Mouse (Mus musculus) ovary, postnatal 14 days (tissue): ENCODE measurements around the gene Acox3.
A peak's percentile ranks its signal among the peaks of the same experiment; 100 is the strongest.

Source experiments
- DNase-seq: peaks from one replicate; pipeline ENCODE4 v3.0.0; 2022; ENCODE audit warnings: low spot score

The Acox3 gene

GRCm38 (mm10) chr5:35611170-35611569 is 28.3 kb downstream of the Acox3 start:
- DNase-seq = no peak

- DNase-seq = no peak
These were observed 29.1 kb downstream of the Acox3 start for GRCm38 (mm10) chr5:35611900-35612299.

- no peak for DNase-seq
These were observed 29.9 kb downstream of the Acox3 start for GRCm38 (mm10) chr5:35612722-35613121.

- no peak for DNase-seq
These were observed 34.1 kb downstream of the Acox3 start for GRCm38 (mm10) chr5:35616943-35617342.

- DNase-seq = no peak
These were observed 38.3 kb downstream of the Acox3 start for GRCm38 (mm10) chr5:35621114-35621513.

- no peak for DNase-seq
These were observed 41.0 kb downstream of the Acox3 start for GRCm38 (mm10) chr5:35623831-35624230.

GRCm38 (mm10) chr5:35624751-35625239 is 42.0 kb downstream of the Acox3 start:
- DNase-seq = peak; percentile 64

GRCm38 (mm10) chr5:35626408-35626807 is 43.6 kb downstream of the Acox3 start:
- no peak for DNase-seq

GRCm38 (mm10) chr5:35627307-35627840 is 44.5 kb downstream of the Acox3 start:
- DNase-seq = no peak

GRCm38 (mm10) chr5:35628685-35629084 is 45.8 kb downstream of the Acox3 start:
- DNase-seq = peak; percentile 54

- no peak for DNase-seq
These were observed 46.5 kb downstream of the Acox3 start for GRCm38 (mm10) chr5:35629333-35629732.

GRCm38 (mm10) chr5:35630706-35631105 is 47.9 kb downstream of the Acox3 start:
- DNase-seq = no peak

- DNase-seq = no peak
These were observed 48.4 kb downstream of the Acox3 start for GRCm38 (mm10) chr5:35631224-35631623.

- no peak for DNase-seq
These were observed 48.9 kb downstream of the Acox3 start for GRCm38 (mm10) chr5:35631755-35632154.

GRCm38 (mm10) chr5:35632841-35633240 is 50.0 kb downstream of the Acox3 start:
- DNase-seq = no peak

- DNase-seq = no peak
These were observed 53.2 kb downstream of the Acox3 start for GRCm38 (mm10) chr5:35636016-35636415.

- no peak for DNase-seq
These were observed 59.2 kb downstream of the Acox3 start for GRCm38 (mm10) chr5:35641961-35642584.

- DNase-seq = no peak
These were observed 60.7 kb downstream of the Acox3 start for GRCm38 (mm10) chr5:35643401-35644048.

GRCm38 (mm10) chr5:35644082-35644481 is 61.2 kb downstream of the Acox3 start:
- DNase-seq = no peak

GRCm38 (mm10) chr5:35645938-35646493 is 63.2 kb downstream of the Acox3 start:
- DNase-seq = no peak

GRCm38 (mm10) chr5:35646927-35647326 is 64.1 kb downstream of the Acox3 start:
- no peak for DNase-seq

- no peak for DNase-seq
These were observed 64.7 kb downstream of the Acox3 start for GRCm38 (mm10) chr5:35647562-35647961.

GRCm38 (mm10) chr5:35648230-35648629 is 65.4 kb downstream of the Acox3 start:
- no peak for DNase-seq
